Mouse (Mus musculus) hindbrain, embryonic 10.5 days (tissue): ENCODE results near the gene Ccdc190. TPM values are rescaled to one million over a fixed set of nuclear protein-coding genes. Genes with fewer than 3 reads are reported as not detected.

Experiments used
- DNase-seq: peaks from one replicate; pipeline ENCODE4 v3.0.0-alpha.2; 2017; ENCODE audit warnings: low spot score
- H3K27ac ChIP-seq: fragments of 300-500 bp; sonication (generic); 2 replicates; pipeline ENCODE4 v1.5.1; 2016; ENCODE audit warnings: mild to moderate bottlenecking, moderate library complexity
- H3K27me3 ChIP-seq: fragments of 300-500 bp; sonication (generic); 2 replicates; pipeline ENCODE4 v1.6.1; 2016; ENCODE audit warnings: mild to moderate bottlenecking; ENCODE audit not compliant: poor library complexity, insufficient read depth, severe bottlenecking
- H3K36me3 ChIP-seq: fragments of 300-500 bp; sonication (generic); 2 replicates; pipeline ENCODE4 v1.6.1; 2016; ENCODE audit warnings: mild to moderate bottlenecking, moderate library complexity
- H3K4me1 ChIP-seq: fragments of 300-500 bp; sonication (generic); replicated peaks from 2 replicates; pipeline ENCODE4 v1.6.1; 2016; ENCODE audit warnings: mild to moderate bottlenecking
- H3K4me3 ChIP-seq: fragments of 300-500 bp; sonication (generic); 2 replicates; pipeline ENCODE4 v1.5.1; 2016; ENCODE audit warnings: mild to moderate bottlenecking, moderate library complexity
- H3K9me3 ChIP-seq: fragments of 300-500 bp; sonication (generic); 2 replicates; pipeline ENCODE4 v1.6.1; 2016; ENCODE audit warnings: mild to moderate bottlenecking, moderate library complexity
- WGBS: fragments of 180-500 bp; shearing (Covaris S2); methylation state at CpG from one replicate; pipeline ENCODE4 v1.1.7; 2016; 5-methylcytosine and 5-hydroxymethylcytosine counted together
- polyA plus RNA-seq: library from polyadenylated mRNA; unstranded; fragments of >200 nt; fragmentation: Nextera tagmentation; extraction: Ambion mirVana; gene quantifications from 2 replicates; pipeline ENCODE4 v1.2.1, GENCODE M21; 2016

Ccdc190 gene
- polyA plus RNA-seq, result not detected in 2 replicates

GRCm38 (mm10) chr1:169928454-169928971, at the start of gene Ccdc190:
Gene Ccdc190, plus strand, starts transcription at chr1:169928648.
- DNase-seq, result no peak
- no peaks in the 10 kb centered on the region for H3K9me3 ChIP-seq
- no peaks in the 10 kb centered on the region for H3K36me3 ChIP-seq
- H3K27me3 ChIP-seq, result no peaks in the 10 kb centered on the region
- 18% methylated on average over 12 of the region's 12 CpGs for WGBS
- H3K4me1 ChIP-seq, result peaks cover 20% of the 10 kb centered on the region
- H3K4me3 ChIP-seq, result peak within 1 kb of the TSS; percentile 23; the same call in 1 of the 2 replicates
- H3K27ac ChIP-seq, result peak within 1 kb of the TSS; percentile 50; the same call in 1 of the 2 replicates

DNA sequence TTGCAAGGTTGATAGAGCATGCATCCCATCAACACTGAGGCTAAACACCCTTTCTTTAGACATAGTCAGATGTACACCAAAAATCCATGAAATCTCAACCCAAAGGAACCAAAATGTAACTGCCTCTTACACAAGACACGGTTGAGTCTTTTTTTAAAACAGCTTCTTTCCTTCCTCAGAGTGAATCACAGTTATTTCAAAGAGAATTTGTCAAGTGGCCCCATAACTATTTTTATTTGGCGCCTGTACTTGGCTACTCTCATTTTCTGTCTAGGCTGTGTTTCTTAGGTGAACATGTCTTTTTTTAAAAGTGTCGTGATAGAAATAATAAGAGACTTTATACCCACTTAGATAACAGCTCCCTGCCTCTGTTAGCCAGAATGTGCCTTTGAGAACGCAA, 49.4 kb upstream of the Ccdc190 start:
- Histone ChIP-seq H3K4me3 (no peak overlapping the region), H3K27ac (no peak overlapping the region), H3K27me3 (no peaks in the 10 kb centered on the region), H3K9me3 (no peaks in the 10 kb centered on the region), H3K4me1 (no peaks in the 10 kb centered on the region), H3K36me3 (no peaks in the 10 kb centered on the region)
- 89% methylated on average over 4 of the region's 4 CpGs for WGBS
- no peak for DNase-seq

DNA sequence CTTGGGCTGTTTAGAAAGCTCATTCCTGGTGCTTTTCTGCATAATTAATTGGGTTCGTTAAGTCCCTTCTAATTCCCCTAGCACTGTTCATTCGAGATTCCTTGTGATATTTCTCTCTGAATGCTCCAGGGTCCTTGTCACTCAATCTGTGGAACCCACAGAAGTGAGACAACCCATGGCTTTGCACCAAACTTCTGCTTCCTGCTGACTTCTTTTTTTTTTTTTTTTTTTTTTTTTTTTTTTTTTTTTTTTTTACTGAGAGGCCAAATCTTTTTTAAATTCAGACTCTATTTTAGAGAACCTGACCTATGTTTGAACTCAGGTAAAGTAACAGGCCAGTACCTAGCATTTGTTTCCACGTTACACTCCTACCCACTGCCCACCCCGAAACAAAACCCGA, 48.3 kb upstream of the Ccdc190 start:
- no peaks in the 10 kb centered on the region for H3K36me3 ChIP-seq
- DNase-seq, result no peak
- no peak overlapping the region for H3K4me3 ChIP-seq
- no peaks in the 10 kb centered on the region for H3K9me3 ChIP-seq
- H3K4me1 ChIP-seq, result no peaks in the 10 kb centered on the region
- 87% methylated on average over 5 of the region's 5 CpGs for WGBS
- H3K27me3 ChIP-seq, result no peaks in the 10 kb centered on the region
- no peak overlapping the region for H3K27ac ChIP-seq

DNA sequence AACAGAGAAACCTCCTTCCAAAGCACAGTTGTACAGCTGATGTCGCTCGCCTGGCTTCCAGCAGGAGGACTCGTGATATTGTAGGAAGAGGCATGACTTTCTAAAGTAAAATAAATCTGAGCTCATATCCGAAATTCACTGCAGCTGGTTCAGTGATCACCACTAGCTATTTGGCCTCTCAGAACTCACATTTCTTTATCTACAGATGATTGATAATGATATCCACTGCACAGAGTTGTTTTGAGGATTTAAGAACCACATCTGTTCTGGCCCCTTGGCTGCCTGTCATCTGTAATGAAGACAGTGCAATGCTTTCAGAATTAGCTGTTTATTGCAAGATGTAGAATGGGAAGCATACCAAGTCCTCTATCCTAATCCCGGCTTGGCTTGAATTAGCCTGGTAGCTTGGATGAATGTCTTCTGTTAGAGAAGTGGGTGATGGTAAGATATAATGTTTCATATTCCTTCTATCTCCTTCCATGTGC, 45.3 kb upstream of the Ccdc190 start:
- WGBS, result 87% methylated on average over 5 of the region's 5 CpGs
- Histone ChIP-seq H3K36me3 (no peaks in the 10 kb centered on the region), H3K27me3 (no peaks in the 10 kb centered on the region), H3K4me1 (no peaks in the 10 kb centered on the region), H3K4me3 (no peak overlapping the region), H3K9me3 (no peaks in the 10 kb centered on the region), H3K27ac (no peak overlapping the region)
- DNase-seq, result no peak

- no peak for DNase-seq
- 81% methylated on average over 2 of the region's 2 CpGs for WGBS
- no peaks in the 10 kb centered on the region for H3K36me3 ChIP-seq
- H3K27ac ChIP-seq, result no peak overlapping the region
- no peak overlapping the region for H3K4me3 ChIP-seq
- 0 out of 2 replicates have a peak, but pooled peaks cover 3% of the 10 kb centered on the region for H3K9me3 ChIP-seq
- H3K27me3 ChIP-seq, result no peaks in the 10 kb centered on the region
- no peaks in the 10 kb centered on the region for H3K4me1 ChIP-seq
These were observed 39.2 kb upstream of the Ccdc190 start for GRCm38 (mm10) chr1:169889250-169889649.

DNA sequence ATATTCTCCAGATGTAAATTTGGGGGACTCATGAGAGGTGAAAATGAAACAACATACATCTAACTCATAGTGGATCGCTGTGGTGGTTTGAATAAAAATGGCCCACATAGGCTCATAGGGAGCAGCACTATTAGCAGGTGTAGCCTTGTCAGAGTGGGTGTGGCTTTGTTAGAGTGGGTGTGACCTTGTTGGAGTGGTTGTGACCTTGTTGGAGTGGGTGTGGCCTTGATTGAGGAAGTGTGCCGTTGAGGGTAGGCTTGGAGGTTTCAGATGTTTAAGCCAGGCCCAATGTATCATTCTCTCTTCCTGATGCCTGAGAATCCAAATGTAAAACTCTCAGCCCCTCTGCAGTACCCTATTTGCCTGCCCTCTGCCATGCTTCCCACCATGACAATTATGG, 34.5 kb upstream of the Ccdc190 start:
- Histone ChIP-seq H3K27me3 (no peaks in the 10 kb centered on the region), H3K9me3 (0 out of 2 replicates have a peak, but pooled peaks cover 3% of the 10 kb centered on the region), H3K4me1 (no peaks in the 10 kb centered on the region), H3K4me3 (no peak overlapping the region), H3K36me3 (no peaks in the 10 kb centered on the region), H3K27ac (no peak overlapping the region)
- DNase-seq, result no peak
- WGBS, result 87% methylated on average over 2 of the region's 2 CpGs

DNA sequence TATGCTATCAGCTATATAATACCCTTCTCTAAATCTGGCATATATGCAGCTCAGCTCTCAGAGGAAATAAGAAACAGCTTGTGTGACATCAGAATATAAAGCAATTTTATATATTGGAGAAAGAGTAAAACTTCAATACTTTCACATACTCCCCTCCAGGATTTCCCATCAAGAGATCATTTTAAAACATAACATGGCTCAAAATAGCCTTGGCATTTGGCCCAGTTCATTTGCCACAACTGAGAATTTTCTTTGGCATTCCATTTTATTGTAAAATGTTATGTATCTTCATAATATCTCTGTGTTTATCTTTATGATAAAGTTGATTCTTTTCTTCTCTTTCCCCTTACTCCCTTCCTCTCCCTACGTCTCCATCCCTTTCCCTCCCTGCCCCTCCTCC, 32.8 kb upstream of the Ccdc190 start:
- Histone ChIP-seq H3K27me3 (no peaks in the 10 kb centered on the region), H3K36me3 (no peaks in the 10 kb centered on the region), H3K4me3 (no peak overlapping the region), H3K9me3 (no peaks in the 10 kb centered on the region), H3K27ac (no peak overlapping the region), H3K4me1 (no peaks in the 10 kb centered on the region)
- DNase-seq, result no peak
- WGBS, result 82% methylated on average over 1 of the region's 1 CpGs

- DNase-seq, result no peak
- WGBS, result 55% methylated on average over 1 of the region's 1 CpGs
These were observed 30.5 kb upstream of the Ccdc190 start for GRCm38 (mm10) chr1:169897916-169898315.

DNA sequence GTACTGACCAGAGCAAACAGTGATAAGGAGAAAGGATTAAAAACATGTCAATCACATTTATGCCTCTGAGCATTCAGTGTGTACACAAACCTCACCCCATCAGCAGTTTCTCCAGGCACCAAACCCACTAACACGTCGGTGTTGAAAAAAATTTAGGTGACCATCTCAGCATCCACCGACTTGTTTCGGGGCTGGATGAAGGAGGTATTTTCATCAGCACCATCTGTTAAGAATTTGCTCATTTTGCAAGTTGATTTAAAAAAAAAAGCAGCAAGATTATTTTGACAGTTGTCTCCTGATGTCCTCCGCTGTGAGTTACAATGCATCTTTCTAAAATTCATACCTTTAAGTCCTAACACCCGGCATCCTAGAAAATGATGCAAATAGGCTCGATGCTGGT, 29.8 kb upstream of the Ccdc190 start:
- Histone ChIP-seq H3K4me3 (no peak overlapping the region), H3K36me3 (no peaks in the 10 kb centered on the region), H3K9me3 (no peaks in the 10 kb centered on the region), H3K4me1 (no peaks in the 10 kb centered on the region), H3K27me3 (no peaks in the 10 kb centered on the region), H3K27ac (no peak overlapping the region)
- WGBS, result 83% methylated on average over 7 of the region's 7 CpGs
- DNase-seq, result no peak

More at GRCm38 (mm10) chr1:169897916-169898315, 30.5 kb upstream of the Ccdc190 start:
- Histone ChIP-seq H3K9me3 (no peaks in the 10 kb centered on the region), H3K27me3 (no peaks in the 10 kb centered on the region), H3K27ac (no peak overlapping the region), H3K4me1 (no peaks in the 10 kb centered on the region), H3K36me3 (no peaks in the 10 kb centered on the region), H3K4me3 (no peak overlapping the region)

DNA sequence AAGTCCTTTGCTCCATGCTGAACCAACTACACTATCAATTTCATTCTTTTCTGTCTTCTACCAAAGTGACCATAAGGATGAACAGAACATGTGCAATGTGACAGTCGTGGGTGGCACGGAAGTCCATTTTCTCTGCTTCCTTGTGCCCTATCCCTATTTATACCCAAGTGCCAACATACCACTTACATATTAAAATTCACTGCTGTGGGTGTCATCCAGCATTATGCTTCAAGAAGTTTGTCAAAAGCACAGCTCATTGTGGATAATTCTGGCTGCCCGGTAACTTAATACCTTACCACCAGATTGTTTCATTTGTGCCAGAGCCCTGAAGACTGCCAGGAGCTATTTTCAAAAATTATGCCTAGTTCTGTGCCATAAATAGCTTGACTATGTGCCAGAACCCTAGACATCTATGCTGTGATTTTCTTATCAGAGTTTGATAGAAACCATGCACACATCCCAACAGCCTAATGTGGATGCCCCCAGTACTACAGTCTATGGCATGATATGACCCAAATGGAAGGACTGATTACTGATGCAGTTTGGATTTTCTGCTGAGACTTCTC, 27.6 kb upstream of the Ccdc190 start:
- Histone ChIP-seq H3K4me1 (no peaks in the 10 kb centered on the region), H3K4me3 (no peak overlapping the region), H3K9me3 (no peaks in the 10 kb centered on the region), H3K27me3 (no peaks in the 10 kb centered on the region), H3K36me3 (no peaks in the 10 kb centered on the region), H3K27ac (no peak overlapping the region)
- 89% methylated on average over 3 of the region's 3 CpGs for WGBS
- DNase-seq, result no peak

DNA sequence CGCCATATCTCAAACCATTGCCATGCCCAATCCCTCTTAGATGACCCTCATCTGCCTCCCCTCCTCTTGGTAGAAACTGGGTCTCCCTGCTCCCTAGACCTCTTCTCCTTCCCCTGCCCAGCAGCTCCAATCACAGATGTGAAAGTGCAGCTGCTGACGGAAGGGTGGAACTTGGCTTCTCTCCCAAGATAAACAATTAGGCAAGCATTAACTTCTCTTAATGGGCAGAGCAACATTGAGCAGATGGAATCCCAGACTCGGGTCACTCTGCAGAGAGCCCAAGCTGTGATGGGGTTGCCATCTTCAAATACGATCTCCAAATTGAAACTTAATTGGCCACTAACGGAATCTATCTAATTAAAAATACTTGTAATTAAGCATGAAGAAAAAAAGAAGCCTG, 19.3 kb upstream of the Ccdc190 start:
- DNase-seq, result no peak
- H3K9me3 ChIP-seq, result no peaks in the 10 kb centered on the region
- WGBS, result 89% methylated on average over 5 of the region's 5 CpGs
- no peak overlapping the region for H3K4me3 ChIP-seq
- H3K27ac ChIP-seq, result no peak overlapping the region
- H3K36me3 ChIP-seq, result no peaks in the 10 kb centered on the region
- no peaks in the 10 kb centered on the region for H3K27me3 ChIP-seq
- no peaks in the 10 kb centered on the region for H3K4me1 ChIP-seq

DNA sequence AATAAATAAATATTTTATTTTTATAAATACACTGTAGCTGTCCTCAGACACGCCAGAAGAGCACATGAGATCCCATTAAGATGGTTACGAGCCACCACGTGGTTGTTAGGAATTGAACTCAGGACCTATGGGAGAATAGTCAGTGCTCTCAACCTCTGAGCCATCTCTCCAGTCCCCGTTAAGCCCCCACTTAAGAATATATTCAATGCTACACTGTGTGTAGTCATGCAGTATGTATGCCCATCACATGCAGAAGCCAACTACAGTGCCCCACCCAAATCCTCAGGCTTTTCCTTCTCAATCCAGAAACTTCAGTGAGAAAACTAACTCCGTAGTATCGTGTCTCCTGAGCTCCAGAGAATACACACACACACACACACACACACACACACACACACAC, 18.8 kb upstream of the Ccdc190 start:
- H3K4me3 ChIP-seq, result no peak overlapping the region
- H3K9me3 ChIP-seq, result no peaks in the 10 kb centered on the region
- DNase-seq, result no peak
- no peaks in the 10 kb centered on the region for H3K27me3 ChIP-seq
- no peaks in the 10 kb centered on the region for H3K36me3 ChIP-seq
- WGBS, result 90% methylated on average over 6 of the region's 6 CpGs
- no peak overlapping the region for H3K27ac ChIP-seq
- H3K4me1 ChIP-seq, result no peaks in the 10 kb centered on the region

DNA sequence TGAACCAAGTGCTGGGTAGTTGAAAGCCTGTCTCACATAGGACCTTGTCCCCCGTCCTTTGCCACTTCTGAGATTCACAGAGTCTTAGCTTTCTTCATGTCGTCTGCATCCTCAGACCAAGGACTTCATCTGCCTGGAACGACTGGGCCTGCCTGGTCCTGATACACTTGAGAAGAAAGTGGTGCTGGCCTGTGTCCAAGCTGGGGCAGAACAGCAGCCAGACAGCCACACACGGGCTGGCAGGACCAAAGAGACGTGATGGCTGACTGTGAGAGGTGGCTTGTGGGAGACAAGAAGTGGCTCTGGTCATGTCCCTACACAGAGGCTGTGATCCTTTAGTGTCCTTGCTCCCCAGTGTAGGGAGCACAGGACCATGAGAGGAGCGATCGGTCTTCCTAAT, 17.7 kb upstream of the Ccdc190 start:
- Histone ChIP-seq H3K4me3 (no peak overlapping the region), H3K27ac (no peak overlapping the region), H3K36me3 (no peaks in the 10 kb centered on the region), H3K9me3 (no peaks in the 10 kb centered on the region), H3K27me3 (no peaks in the 10 kb centered on the region), H3K4me1 (no peaks in the 10 kb centered on the region)
- 89% methylated on average over 7 of the region's 7 CpGs for WGBS
- no peak for DNase-seq

- H3K9me3 ChIP-seq, result no peaks in the 10 kb centered on the region
- H3K4me3 ChIP-seq, result no peak overlapping the region
- H3K27ac ChIP-seq, result no peak overlapping the region
- peaks cover 4% of the 10 kb centered on the region for H3K4me1 ChIP-seq
- 72% methylated on average over 6 of the region's 6 CpGs for WGBS
- no peaks in the 10 kb centered on the region for H3K27me3 ChIP-seq
- DNase-seq, result no peak
- no peaks in the 10 kb centered on the region for H3K36me3 ChIP-seq
These were observed 16.9 kb upstream of the Ccdc190 start for GRCm38 (mm10) chr1:169911526-169911925.
